Mouse (Mus musculus): Measurements from ENCODE around the gene Slc25a35. TPM values are rescaled to one million over a fixed set of nuclear protein-coding genes. Genes with fewer than 3 reads are reported as not detected.
"Not testable (repeated sequence)": the region's sequence is repeated elsewhere in the genome, so short reads cannot be mapped to it uniquely, and the experiment has no call there.

Gene Slc25a35
- total and polyA plus RNA-seq, 3 experiments, result 3.3 to 4.9 TPM; not detected in 1

DNA sequence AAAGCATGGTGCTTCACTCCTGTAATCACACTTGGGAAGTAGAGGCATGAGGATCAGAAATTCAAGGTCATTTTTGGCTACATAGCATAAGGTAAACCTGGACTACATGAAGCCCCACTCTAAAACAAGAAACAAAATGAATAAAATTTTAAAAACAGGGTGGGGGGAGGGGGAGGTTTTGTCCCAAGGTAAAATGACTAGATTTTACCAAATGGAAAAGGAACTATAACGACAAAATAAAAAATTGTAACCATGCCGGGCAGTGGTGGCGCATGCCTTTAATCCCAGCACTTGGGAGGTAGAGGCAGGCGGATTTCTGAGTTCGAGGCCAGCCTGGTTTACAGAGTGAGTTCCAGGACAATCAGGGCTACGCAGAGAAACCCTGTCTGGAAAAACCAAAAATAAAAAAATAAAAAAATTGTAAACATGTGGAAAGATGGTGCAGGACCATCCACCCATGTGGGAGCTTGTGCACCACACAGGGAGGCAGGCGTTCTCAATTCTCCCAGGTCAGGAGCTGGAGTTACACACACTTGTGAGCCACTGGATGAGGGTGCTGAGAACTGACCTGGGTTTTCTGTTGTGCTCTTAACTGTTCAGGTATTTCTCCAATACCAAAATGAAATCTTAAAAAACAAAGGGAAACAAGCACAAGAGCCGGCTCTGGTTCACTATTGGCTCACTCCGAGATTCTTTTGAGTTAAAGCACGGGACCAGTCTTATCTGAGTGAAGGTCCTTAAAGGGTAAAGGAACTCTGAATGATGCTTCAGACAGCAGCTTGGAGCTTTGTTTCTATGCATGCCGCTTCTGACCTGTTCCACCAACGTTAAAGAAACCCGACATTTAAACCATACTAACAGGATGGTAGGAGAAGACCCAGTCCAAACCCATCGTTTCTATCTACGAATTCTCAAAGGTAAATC is 42.7 kb downstream of the Slc25a35 start:
- H3K9ac ChIP-seq (ENCODE audit: control insufficient read depth, low read depth, low read length, poor library complexity, severe bottlenecking), result peak overlapping the region; percentile 40

DNA sequence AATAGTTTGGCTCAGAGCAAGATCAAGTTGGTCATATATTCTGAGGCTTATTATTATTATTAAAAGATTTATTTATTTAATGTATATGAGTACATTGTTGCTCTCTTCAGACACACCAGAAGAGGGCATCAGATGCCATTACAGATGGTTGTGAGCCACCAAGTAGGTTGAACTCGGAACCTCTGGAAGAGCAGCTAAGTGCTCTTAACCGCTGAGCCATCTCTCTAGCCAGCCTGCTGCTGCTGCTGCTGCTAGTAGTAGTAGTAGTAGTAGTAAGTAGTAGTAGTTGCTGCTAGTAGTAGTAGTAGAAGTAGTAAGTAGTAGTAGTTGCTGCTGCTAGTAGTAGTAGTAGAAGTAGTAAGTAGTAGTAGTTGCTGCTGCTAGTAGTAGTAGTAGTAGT is 43.5 kb downstream of the Slc25a35 start:
- peak; percentile 70 for DNase-seq (ENCODE audit: low read depth, low spot score)
- not testable (repeated sequence) for H3K9me3 ChIP-seq (replicated peaks; ENCODE audit: insufficient read depth, low read length); H3K27me3 ChIP-seq (ENCODE audit: control insufficient read depth in 1 of 2, insufficient read depth in 2 of 2, low read length in 2 of 2)
- H3K79me2 ChIP-seq (ENCODE audit: control insufficient read depth, insufficient read depth, low read length, poor library complexity), result peaks cover 24% of the 10 kb centered on the region
- peak overlapping the region; percentile 58; the same call in 1 of the 2 replicates for H3K27ac ChIP-seq (ENCODE audit: control insufficient read depth, low read depth, low read length)
- H3K9ac ChIP-seq (ENCODE audit: control insufficient read depth, low read depth, low read length, poor library complexity, severe bottlenecking), result peak overlapping the region; percentile 40
- H3K36me3 ChIP-seq (ENCODE audit: control insufficient read depth in 1 of 2, insufficient read depth in 2 of 2, low read length in 2 of 2), result peaks cover 0 to 17% of the 10 kb centered on the region in 2 experiments; a peak in 2 of 4 replicates
- peak overlapping the region; percentile 9 to 28; a peak in 2 of 4 replicates for H3K4me3 ChIP-seq (ENCODE audit: control insufficient read depth in 1 of 2, insufficient read depth in 1 of 2, low read depth in 2 of 2, low read length in 2 of 2)
- peaks cover 0 to 16% of the 10 kb centered on the region in 2 experiments; a peak in 3 of 4 replicates for H3K4me1 ChIP-seq (ENCODE audit: control insufficient read depth in 1 of 2, insufficient read depth in 2 of 2, low read length in 2 of 2)
- TF ChIP-seq TBP (IDR thresholded peaks at IDR 0.05; ENCODE audit: low read depth, low read length), result peak; percentile 94

More for the DNA sequence above, 42.7 kb downstream of the Slc25a35 start:
- TF ChIP-seq GABPA (IDR thresholded peaks at IDR 0.05; ENCODE audit: low read depth, low read length) (no peak), JUND (IDR thresholded peaks at IDR 0.05; ENCODE audit: low read depth, low read length) (no peak), TBP (IDR thresholded peaks at IDR 0.05; ENCODE audit: low read depth, low read length) (peak; percentile 97), SIN3A (IDR thresholded peaks at IDR 0.05; ENCODE audit: low read length) (peak; percentile 53), MXI1 (IDR thresholded peaks at IDR 0.05; ENCODE audit: low read depth, low read length) (no peak; the same call in none of the 2 replicates), BHLHE40 (IDR thresholded peaks at IDR 0.05; ENCODE audit: borderline replicate concordance, low read depth, low read length) (peak; percentile 93), TAL1 (IDR thresholded peaks at IDR 0.05; ENCODE audit: low read length) (no peak), RCOR1 (IDR thresholded peaks at IDR 0.05; ENCODE audit: low read depth, low read length) (0 out of 2 replicates have a peak, but pooled peaks have one; percentile 45), TCF12 (IDR thresholded peaks at IDR 0.05; ENCODE audit: low read depth, low read length) (no peak), CTCF (IDR thresholded peaks at IDR 0.05 in 2 of 3, conservative IDR thresholded peaks at IDR 0.05 in 1 of 3; ENCODE audit: control insufficient read depth in 1 of 3, insufficient read depth in 1 of 3, low read depth in 2 of 3, low read length in 3 of 3, poor library complexity in 1 of 3, severe bottlenecking in 1 of 3) (no peak), ZMIZ1 (IDR thresholded peaks at IDR 0.05; ENCODE audit: low read depth, low read length) (no peak), POLR2AphosphoS2 (IDR thresholded peaks at IDR 0.05; ENCODE audit: low read length) (no peak), GATA1 (IDR thresholded peaks at IDR 0.05; ENCODE audit: low read depth, low read length) (peak; percentile 73; the same call in 1 of the 2 replicates), USF1 (IDR thresholded peaks at IDR 0.05; ENCODE audit: low read depth, low read length) (0 out of 2 replicates have a peak, but pooled peaks have one; percentile 25)
- H3K27me3 ChIP-seq (ENCODE audit: control insufficient read depth in 1 of 2, insufficient read depth in 2 of 2, low read length in 2 of 2), result no peaks in the 10 kb centered on the region
- H3K36me3 ChIP-seq (ENCODE audit: control insufficient read depth in 1 of 2, insufficient read depth in 2 of 2, low read length in 2 of 2), result peaks cover 0 to 22% of the 10 kb centered on the region in 2 experiments; a peak in 2 of 4 replicates
- peak overlapping the region; percentile 58 for H3K27ac ChIP-seq (ENCODE audit: control insufficient read depth, low read depth, low read length)
- peaks cover 0 to 15% of the 10 kb centered on the region in 2 experiments; a peak in 3 of 4 replicates for H3K4me1 ChIP-seq (ENCODE audit: control insufficient read depth in 1 of 2, insufficient read depth in 2 of 2, low read length in 2 of 2)
- DNase-seq (ENCODE audit: low read depth, low spot score), result peak; percentile 83
- H3K4me3 ChIP-seq (ENCODE audit: control insufficient read depth in 1 of 2, insufficient read depth in 1 of 2, low read depth in 2 of 2, low read length in 2 of 2), result peak overlapping the region; percentile 28 to 47
- H3K9me3 ChIP-seq (replicated peaks; ENCODE audit: insufficient read depth, low read length), result no peaks in the 10 kb centered on the region
- peaks cover 25% of the 10 kb centered on the region for H3K79me2 ChIP-seq (ENCODE audit: control insufficient read depth, insufficient read depth, low read length, poor library complexity)
